Mouse (Mus musculus) liver (tissue): Measurements from ENCODE around the gene Prrt1.

ENCODE experiments used
- DNase-seq: peaks from one replicate; pipeline ENCODE4 v3.0.0-alpha.2; 2020; ENCODE audit warnings: mixed read lengths

The Prrt1 gene

GRCm38 (mm10) chr17:34599891-34600290 lies 29.4 kb upstream of the Prrt1 start:
- no peak for DNase-seq

GRCm38 (mm10) chr17:34601796-34602195 lies 27.5 kb upstream of the Prrt1 start:
- no peak for DNase-seq

- DNase-seq: peak; percentile 96
Observed at GRCm38 (mm10) chr17:34603375-34604060, 25.8 kb upstream of the Prrt1 start, which contains the start of gene Rnf5. Gene Rnf5, minus strand, starts transcription at chr17:34603690.

- peak; percentile 99 for DNase-seq
Observed at GRCm38 (mm10) chr17:34604061-34604508, 25.2 kb upstream of the Prrt1 start, which contains the start of gene Agpat1. Gene Agpat1, plus strand, starts transcription at chr17:34604262.

- no peak for DNase-seq
Observed at GRCm38 (mm10) chr17:34604511-34605237, 24.7 kb upstream of the Prrt1 start.

GRCm38 (mm10) chr17:34605609-34606008 lies 23.7 kb upstream of the Prrt1 start:
- peak; percentile 96 for DNase-seq

GRCm38 (mm10) chr17:34606186-34607039 lies 22.9 kb upstream of the Prrt1 start:
- peak; percentile 39 for DNase-seq

- DNase-seq: no peak
Observed at GRCm38 (mm10) chr17:34607997-34608396, 21.3 kb upstream of the Prrt1 start.

GRCm38 (mm10) chr17:34611050-34611449 lies 18.3 kb upstream of the Prrt1 start:
- no peak for DNase-seq

- peak; percentile 36 for DNase-seq
Observed at GRCm38 (mm10) chr17:34613054-34613645, 16.2 kb upstream of the Prrt1 start.

- DNase-seq: no peak
Observed at GRCm38 (mm10) chr17:34613830-34614229, 15.5 kb upstream of the Prrt1 start.

GRCm38 (mm10) chr17:34615871-34616270 lies 13.5 kb upstream of the Prrt1 start, which contains the start of gene Egfl8:
Gene Egfl8, minus strand, starts transcription at chr17:34615971.
- no peak for DNase-seq

GRCm38 (mm10) chr17:34618999-34619398 lies 10.3 kb upstream of the Prrt1 start:
- peak; percentile 82 for DNase-seq

GRCm38 (mm10) chr17:34621006-34621405 lies 8.3 kb upstream of the Prrt1 start:
- no peak for DNase-seq

GRCm38 (mm10) chr17:34623161-34623560 lies 6.2 kb upstream of the Prrt1 start:
- DNase-seq: no peak

- DNase-seq: no peak
Observed at GRCm38 (mm10) chr17:34624981-34625380, 4.4 kb upstream of the Prrt1 start.

- no peak for DNase-seq
Observed at GRCm38 (mm10) chr17:34626062-34626772, 3.1 kb upstream of the Prrt1 start.

GRCm38 (mm10) chr17:34626773-34627092 lies 2.6 kb upstream of the Prrt1 start:
- peak; percentile 26 for DNase-seq

GRCm38 (mm10) chr17:34627093-34627942 lies 2.0 kb upstream of the Prrt1 start:
- DNase-seq: peak; percentile 83

- peak; percentile 34 for DNase-seq
Observed at GRCm38 (mm10) chr17:34627943-34628643, 1.2 kb upstream of the Prrt1 start, which contains the start of gene Ppt2. Gene Ppt2, minus strand, starts transcription at chr17:34628510.

- no peak for DNase-seq
Observed at GRCm38 (mm10) chr17:34628644-34628967, 727 bp upstream of the Prrt1 start.
